Mouse (Mus musculus): Measurements from ENCODE around the gene Dhcr24.

- no peak for TF ChIP-seq CTCF (IDR thresholded peaks at IDR 0.05; ENCODE audit: low read depth)
- no peak for TF ChIP-seq EP300 (IDR thresholded peaks at IDR 0.05; ENCODE audit: low read depth)
Measured at GRCm38 (mm10) chr4:106550516-106551166, 10.2 kb upstream of the Dhcr24 start.

Measured in liver, embryonic 14.5 days (tissue).